Mouse (Mus musculus): ENCODE data around the gene Tbx5. TPM values are rescaled to one million over a fixed set of nuclear protein-coding genes. Genes with fewer than 3 reads are reported as not detected.

The Tbx5 gene
- total RNA-seq, 2 experiments from 2014 or later, result 18.5 to 25.8 TPM

Other genes starting within 250 kb of the Tbx5 start
- gene Tbx3, start 162.0 kb upstream of the Tbx5 start, total RNA-seq (2021), result 10 to 100 TPM; 10.1 to 10.9 TPM